Mouse (Mus musculus) gastrocnemius, postnatal 14 days (tissue): Measurements from ENCODE around the gene Pip5k1a. TPM values are rescaled to one million over a fixed set of nuclear protein-coding genes. Genes with fewer than 3 reads are reported as not detected.

Experiments used
- DNase-seq: peaks from one replicate; pipeline ENCODE4 v3.0.0; 2021; ENCODE audit warnings: mixed read lengths
- intact Hi-C: fragments of 180-260 bp; cut with DNase I; formaldehyde crosslinking; loops from one replicate; pipeline ENCODE4 v1.15.1; 2025; ENCODE audit warnings: low total_unique reads
- microRNA-seq, 2 experiments: library from miRNA; unstranded; fragments of <30 nt; microRNA quantifications; one replicate each; pipeline ENCODE4 v1.2.0; 2021
- total RNA-seq, 2 experiments: library from RNA; stranded (reverse); gene quantifications; 2 replicates each; pipeline ENCODE4 v1.2.3; 2021

Gene Pip5k1a
- total RNA-seq, 2 experiments from 2014 or later = 17.4 to 18.9 TPM

GRCm38 (mm10) chr3:95014428-95015151 is 92.1 kb downstream of the Pip5k1a start:
- peak; percentile 58 for DNase-seq

GRCm38 (mm10) chr3:95013699-95014427 is 92.9 kb downstream of the Pip5k1a start:
- intact Hi-C loops = no loop called here
- no peak for DNase-seq

More at GRCm38 (mm10) chr3:95014428-95015151, 92.1 kb downstream of the Pip5k1a start:
- intact Hi-C loops = no loop called here

GRCm38 (mm10) chr3:95012982-95013381 is 93.7 kb downstream of the Pip5k1a start:
- intact Hi-C loops = no loop called here
- no peak for DNase-seq

- intact Hi-C loops = no loop called here
Observed at GRCm38 (mm10) chr3:95010396-95010795, 96.3 kb downstream of the Pip5k1a start.

More at GRCm38 (mm10) chr3:95010396-95010795, 96.3 kb downstream of the Pip5k1a start:
- DNase-seq = no peak

Small RNAs within 50 kb of the gene (microRNA-seq; reads per million reads assigned to microRNA genes)
- 0 reads per million in 2 experiments for gene Mir8099-1

Other genes starting within 250 kb of the Pip5k1a start
- gene Psmb4, start 220.0 kb downstream of the Pip5k1a start, total RNA-seq = 100 to 1,000 TPM; 202 to 211 TPM
- gene Selenbp1, start 173.9 kb downstream of the Pip5k1a start, total RNA-seq = 1 to 10 TPM; 8.9 to 9.5 TPM
- 1 to 10 TPM; 5.8 to 7.2 TPM for gene Rfx5, start 152.9 kb downstream of the Pip5k1a start, total RNA-seq
- gene Pi4kb, start 132.2 kb downstream of the Pip5k1a start, total RNA-seq = 10 to 100 TPM; 23.5 to 24.1 TPM
- gene Zfp687, start 91.5 kb downstream of the Pip5k1a start, total RNA-seq = 10 to 100 TPM; 12.4 to 13.8 TPM
- 100 to 1,000 TPM; 155 to 162 TPM for gene Psmd4, start 64.3 kb downstream of the Pip5k1a start, total RNA-seq
- 10 to 100 TPM; 29.6 to 41.0 TPM for gene Vps72, start 4.1 kb upstream of the Pip5k1a start, total RNA-seq
- gene Tmod4, start 17.5 kb upstream of the Pip5k1a start, total RNA-seq = 100 to 1,000 TPM; 511 to 517 TPM
- 10 to 100 TPM; 31.8 to 40.5 TPM for gene Scnm1, start 27.1 kb upstream of the Pip5k1a start, total RNA-seq
- gene Lysmd1, start 27.2 kb upstream of the Pip5k1a start, total RNA-seq = 1 to 10 TPM; 7.4 to 8.4 TPM
- under 1 TPM; 0.82 to 0.92 TPM for gene Tnfaip8l2, start 35.4 kb upstream of the Pip5k1a start, total RNA-seq
- 100 to 1,000 TPM in 1 of 2 experiments, 10 to 100 TPM in 1; 97.1 to 106 TPM for gene Sema6c, start 53.5 kb upstream of the Pip5k1a start, total RNA-seq
- gene Gabpb2, start 111.0 kb upstream of the Pip5k1a start, total RNA-seq = 1 to 10 TPM; 7.3 to 8.1 TPM
- gene Cdc42se1, start 121.8 kb upstream of the Pip5k1a start, total RNA-seq = 10 to 100 TPM; 18.8 to 24.5 TPM
- 10 to 100 TPM; 41.2 to 43.5 TPM for gene Mllt11, start 125.2 kb upstream of the Pip5k1a start, total RNA-seq
- under 1 TPM in 1 of 2 experiments, not detected in 1; 0.16 TPM for gene Gm128, start 134.7 kb upstream of the Pip5k1a start, total RNA-seq
- not detected for gene Bnipl, start 144.3 kb upstream of the Pip5k1a start, total RNA-seq
- 10 to 100 TPM; 19.6 to 22.5 TPM for gene Mindy1, start 174.4 kb upstream of the Pip5k1a start, total RNA-seq
- gene Prune1, start 175.1 kb upstream of the Pip5k1a start, total RNA-seq = 10 to 100 TPM; 35.3 to 35.6 TPM
- gene Anxa9, start 200.2 kb upstream of the Pip5k1a start, total RNA-seq = under 1 TPM; 0.18 to 0.27 TPM
- gene Cers2, start 207.9 kb upstream of the Pip5k1a start, total RNA-seq = 10 to 100 TPM; 27.8 to 33.2 TPM